Mouse (Mus musculus): ENCODE data around the gene Inppl1.

Gene Inppl1

DNA sequence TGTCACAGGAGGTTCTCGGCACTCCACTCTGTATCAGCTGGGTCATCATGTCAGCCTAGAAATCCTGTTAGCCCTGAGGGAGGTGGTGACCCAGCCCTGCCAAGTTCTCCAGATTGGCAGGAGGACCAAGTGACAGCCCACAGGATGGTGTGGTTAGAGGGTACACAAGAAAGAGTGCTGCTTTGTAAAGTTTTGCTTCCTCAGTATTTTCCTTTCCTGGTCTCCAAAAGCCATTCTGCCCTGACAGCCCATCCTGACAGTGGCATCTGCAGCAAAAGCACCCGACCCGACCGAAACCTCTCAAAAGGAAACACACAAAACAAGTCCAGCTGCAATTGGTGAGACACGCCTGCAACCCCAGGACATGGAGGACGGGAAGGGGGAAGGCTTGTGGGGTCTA is 6.2 kb upstream of the Inppl1 start:
- no peak for DNase-seq (ENCODE audit: low spot score in 2 of 2)

DNA sequence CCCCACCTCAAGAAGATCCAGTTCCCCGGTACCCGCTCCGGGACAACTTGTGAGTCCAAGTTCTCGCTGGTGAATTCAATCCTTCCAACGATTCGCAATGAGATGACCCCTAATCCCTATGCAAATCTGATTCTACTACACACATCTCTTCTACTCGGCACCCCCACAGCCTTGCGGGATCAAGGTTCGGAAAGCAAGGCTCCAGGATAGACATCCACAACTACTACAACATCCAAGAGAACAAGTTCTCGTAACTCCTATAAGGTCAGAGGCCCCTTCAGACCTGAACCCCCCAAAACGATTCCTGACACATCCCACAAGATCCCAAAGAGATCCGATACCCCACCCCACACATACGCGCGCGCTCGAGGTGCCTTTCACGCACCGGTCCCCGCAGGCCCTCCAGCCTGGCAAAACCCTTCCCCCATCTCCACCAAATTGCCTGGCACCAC is 849 bp downstream of the Inppl1 start:
- DNase-seq (ENCODE audit: low spot score in 2 of 2): peak in 1 of 2 experiments; percentile 25

DNA sequence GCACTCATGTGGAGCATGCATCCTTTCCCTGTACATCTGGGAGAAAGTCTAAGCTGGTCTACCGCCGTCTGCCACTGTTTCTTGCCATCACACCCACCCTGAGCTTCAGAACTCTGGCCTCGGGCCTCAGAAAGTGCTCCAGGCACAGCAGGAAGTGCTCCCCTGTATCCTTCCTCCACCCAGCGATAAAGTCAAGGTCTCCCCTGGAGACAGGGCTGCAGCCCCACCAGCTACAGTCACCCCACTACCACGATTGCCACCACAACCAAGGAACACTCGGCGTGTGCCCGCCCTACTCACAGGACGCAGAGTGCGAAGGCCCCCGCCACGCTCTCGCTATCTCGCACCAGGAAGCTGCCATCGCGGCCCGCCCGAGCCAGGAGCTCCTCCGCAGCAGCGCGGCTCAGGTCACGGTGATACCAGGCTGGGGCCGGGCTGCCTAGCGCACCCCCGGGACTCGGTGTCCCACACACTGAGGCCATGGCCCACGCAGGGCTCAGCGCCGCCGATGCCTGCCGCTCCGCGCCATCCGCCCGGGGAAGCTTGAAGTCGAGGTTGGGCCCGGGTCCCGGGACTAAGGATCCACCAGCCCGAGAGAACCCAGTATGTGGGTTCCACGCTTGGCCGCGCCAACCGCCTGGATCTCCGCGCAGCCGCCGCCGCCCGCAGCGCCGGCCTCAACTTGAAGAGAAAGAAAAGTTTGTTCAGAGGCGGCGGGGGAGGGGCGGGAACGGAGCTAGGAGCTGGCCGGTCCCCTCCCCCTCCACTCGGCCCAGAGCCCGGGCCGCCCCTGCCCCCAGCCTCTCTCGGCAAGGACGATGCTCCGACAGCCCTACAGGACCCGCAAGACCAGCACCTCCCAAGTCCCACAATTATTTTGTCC is 1.5 kb downstream of the Inppl1 start:
- DNase-seq (ENCODE audit: low spot score in 2 of 2): peak; percentile 19 to 50

GRCm38 (mm10) chr7:101835457-101836109 is 2.4 kb downstream of the Inppl1 start:
- DNase-seq (ENCODE audit: low spot score in 2 of 2): peak in 1 of 2 experiments; percentile 27

DNA sequence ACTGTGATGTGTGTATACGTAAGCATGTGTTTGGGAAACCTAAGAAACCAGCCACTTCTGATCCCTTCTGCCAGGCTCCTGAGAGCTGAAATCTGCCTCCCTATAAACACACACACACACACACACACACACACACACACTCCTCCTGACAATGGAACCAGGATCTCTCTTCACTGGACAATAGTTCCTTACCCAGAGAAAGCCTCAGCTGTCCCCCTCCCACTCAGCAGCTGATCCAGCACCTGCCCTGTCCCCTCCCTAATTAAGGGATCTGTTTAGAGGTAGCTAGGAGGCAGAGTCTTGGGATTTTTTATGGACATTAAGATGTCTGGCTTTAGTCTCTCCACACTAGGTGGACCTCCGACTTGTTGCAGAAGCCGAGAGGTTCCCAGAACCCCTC is 3.1 kb downstream of the Inppl1 start:
- DNase-seq (ENCODE audit: low spot score in 2 of 2): no peak

DNA sequence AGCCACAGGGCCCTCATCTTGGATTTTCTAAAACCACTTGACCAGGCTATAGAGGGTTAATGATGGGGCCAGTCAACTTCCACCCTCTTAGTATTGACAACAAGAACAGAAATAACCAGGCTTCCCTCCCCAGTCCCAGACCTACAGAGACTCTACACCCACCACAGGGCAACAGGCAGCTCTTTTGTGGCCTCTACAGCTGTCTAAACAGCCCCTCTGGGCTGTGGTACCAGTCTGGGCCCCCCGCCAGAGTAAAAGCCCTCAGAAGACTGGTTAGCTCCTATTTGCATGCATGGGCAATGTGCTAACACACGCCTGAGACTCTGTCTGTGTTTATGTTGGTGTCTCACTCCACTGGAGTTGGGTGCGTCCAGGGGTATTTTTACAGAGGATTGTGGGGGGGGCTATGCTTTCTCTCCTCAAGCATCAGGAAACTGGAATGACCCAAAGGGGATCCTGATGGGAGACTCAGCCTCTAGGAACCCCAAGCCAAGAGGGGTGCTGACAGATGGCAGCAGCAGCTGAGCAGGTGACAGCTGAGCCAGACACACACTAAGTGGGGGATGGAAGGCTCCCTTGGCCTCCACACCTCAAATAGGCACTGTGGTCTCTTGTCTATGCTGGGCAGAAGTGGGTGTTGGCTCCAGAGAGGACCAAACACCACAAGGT is 4.0 kb downstream of the Inppl1 start:
- no peak for DNase-seq (ENCODE audit: low spot score in 2 of 2)

DNA sequence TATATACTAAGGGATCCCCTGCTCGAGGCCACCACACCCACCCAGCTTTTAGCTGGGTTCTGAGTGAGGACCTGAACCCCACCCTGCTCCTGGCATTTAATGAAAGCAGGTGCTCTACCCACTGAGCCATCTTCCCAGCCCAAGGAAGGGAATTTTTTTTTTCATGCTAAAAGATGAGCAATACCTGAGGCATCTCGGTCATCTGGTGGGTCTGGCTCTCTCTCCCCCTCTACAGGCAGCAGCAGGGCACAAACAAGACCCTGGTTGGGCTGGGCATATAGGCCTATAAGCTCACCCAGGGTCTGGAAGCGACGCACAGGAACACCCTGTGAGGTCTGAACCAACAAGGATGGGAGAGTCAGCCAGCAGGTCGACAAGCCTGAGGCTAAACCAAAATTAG is 4.7 kb downstream of the Inppl1 start:
- no peak for DNase-seq (ENCODE audit: low spot score in 2 of 2)

- DNase-seq (ENCODE audit: low spot score in 2 of 2): no peak
These were observed 5.7 kb downstream of the Inppl1 start for GRCm38 (mm10) chr7:101832372-101832771.

DNA sequence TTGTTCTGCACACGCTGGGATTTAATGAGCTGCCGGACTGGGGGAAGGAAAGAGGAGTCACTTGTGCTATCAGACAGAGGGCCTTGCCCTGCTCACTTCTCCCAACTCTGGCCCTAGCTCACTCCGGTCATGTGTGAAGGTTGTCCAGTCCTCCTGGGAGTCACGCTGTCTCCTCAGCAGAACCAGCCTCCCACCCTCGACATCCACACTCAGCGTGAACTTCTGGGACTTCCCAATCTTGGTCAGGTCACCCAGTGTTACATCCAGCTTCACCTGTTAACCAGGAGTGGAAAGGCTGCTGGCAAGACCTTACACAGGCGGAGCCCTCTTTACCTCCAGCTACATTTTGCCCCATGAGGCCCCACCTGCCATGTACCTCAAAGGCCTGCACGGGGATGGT is 6.6 kb downstream of the Inppl1 start:
- no peak for DNase-seq (ENCODE audit: low spot score in 2 of 2)

DNA sequence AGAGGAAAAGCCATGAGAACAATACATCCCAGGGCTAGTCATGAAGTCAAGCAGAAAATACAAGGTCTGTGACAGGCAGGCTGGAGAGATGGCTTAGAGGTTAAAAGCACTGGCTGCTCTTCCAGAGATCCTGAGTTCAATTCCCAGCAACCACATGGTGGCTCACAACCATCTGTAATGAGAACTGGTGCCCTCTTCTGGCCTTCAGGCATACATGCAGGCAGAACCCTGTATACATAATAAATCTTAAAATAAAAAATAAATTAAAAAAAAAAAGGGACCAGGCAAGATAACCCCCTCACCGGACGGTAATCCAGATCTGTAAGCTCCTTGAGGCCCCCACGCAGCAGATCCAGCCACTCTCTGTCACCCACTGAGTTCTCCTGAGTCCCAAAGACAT is 7.7 kb downstream of the Inppl1 start:
- DNase-seq (ENCODE audit: low spot score in 2 of 2): no peak

DNA sequence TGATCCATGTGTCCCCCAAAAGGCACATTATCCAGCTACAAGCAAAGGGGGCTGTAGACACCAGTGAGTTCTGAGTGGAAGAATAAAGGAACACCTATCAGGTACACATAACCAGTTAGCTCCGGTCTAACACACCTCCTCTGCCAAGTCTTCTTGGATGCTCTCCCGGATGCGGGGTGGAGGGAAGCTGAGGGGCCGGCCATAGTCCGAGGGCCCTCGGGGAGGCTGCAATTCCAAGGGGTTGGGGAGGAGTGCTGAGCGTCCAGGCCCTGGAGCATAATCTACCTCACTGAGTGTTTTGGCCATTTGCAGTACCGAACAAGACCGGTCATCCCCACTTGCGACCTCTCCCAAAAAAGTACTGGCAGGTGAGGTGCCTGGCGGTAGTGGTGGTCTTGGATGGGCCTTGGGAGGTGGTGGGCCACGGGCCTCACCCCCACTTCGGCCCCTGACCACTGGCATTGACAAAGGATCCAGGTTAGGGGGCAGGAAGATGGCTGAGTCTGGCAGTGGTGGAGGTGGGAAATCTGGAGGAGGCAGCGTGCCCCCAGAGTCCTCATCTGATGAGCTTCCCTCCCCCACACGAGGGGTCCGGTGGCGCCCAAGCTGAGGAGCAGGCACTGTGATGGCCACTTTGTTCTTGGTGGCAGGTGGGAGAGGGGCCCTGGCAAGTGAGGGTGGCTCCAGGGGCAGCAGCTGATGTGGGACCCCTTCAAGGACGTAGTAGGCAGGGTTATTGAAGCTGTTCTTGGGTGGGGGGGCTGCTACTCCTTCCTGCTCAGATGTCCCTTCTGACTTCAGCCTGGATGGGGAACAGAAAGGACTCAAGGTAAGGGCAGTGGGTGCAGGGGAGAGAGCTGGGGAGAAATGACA is 14.0 kb downstream of the Inppl1 start:
- DNase-seq (ENCODE audit: low spot score in 2 of 2): no peak

DNA sequence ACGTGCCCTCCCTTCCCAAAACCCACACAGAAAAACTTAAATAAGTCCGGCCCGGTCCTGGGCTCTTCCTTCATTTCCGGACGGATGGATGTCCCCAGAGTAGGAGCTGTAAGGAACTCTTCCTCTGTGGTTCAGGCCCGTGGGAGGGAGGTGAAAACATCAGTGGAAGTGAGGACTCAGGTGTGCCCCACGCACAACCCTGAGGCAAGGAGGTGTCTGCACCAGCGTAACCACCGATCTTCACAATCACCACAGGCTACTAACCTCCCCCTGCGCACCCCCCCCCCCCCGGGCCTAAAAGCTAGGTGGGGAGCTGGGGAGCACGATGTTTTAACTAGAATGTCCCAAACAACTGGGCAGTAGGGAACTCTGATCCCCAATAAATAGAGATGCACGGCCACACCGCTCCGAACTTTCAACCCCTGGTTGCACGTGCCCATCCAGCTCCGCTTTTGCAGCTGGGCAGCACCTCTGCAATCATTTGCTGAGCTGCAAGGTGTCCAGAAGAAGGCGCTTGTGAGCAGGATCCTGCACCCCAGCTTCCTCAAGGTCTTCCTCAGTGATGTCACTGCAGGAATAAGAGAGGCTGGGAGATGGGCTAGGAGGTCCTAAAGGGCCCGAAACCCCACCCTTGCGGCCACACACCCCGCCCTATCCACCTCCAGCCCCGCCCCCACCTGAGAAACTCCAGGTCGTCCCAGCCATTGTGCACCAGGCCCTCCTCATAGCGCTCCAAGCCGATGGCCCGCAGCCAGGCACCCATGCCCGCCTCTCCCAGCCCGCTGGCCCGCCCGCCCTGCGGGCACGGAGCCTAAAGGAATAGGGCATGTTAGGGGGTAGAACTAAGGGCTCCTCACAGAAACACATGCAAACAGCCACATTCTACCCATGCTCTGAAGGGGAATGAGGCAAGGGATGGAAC is 14.9 kb downstream of the Inppl1 start:
- no peak for DNase-seq (ENCODE audit: low spot score in 2 of 2)

GRCm38 (mm10) chr7:101821571-101822501 is 16.2 kb downstream of the Inppl1 start:
- no peak for DNase-seq (ENCODE audit: low spot score in 2 of 2)

- no peak for DNase-seq (ENCODE audit: low spot score in 2 of 2)
These were observed 17.6 kb downstream of the Inppl1 start for GRCm38 (mm10) chr7:101820295-101821030.

GRCm38 (mm10) chr7:101817861-101818401 is 20.1 kb downstream of the Inppl1 start, which contains the start of gene Phox2a:
Phox2a (plus strand) TSS chr7:101818313.
- DNase-seq (ENCODE audit: low spot score in 2 of 2): no peak

DNA sequence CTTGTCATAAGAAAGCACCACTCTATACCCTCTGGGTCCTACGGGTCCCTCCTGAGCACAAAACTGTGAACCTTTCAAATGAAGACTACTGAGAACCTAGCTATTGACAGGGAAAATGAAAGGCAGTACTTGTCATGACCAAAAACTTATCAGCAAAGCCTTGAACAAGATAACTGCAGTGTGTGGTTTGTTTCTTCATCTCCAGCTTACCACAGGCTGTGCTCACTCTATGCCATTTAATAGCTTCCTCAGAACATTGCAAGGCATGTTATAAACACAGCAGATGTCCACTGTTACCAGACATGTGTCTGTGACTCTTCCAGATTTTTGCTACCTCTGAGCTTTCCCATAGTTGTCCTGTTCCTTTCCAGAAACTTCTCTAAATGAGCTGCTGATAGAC is 61.0 kb downstream of the Inppl1 start:
- no peak for DNase-seq (ENCODE audit: low spot score in 2 of 2)

DNA sequence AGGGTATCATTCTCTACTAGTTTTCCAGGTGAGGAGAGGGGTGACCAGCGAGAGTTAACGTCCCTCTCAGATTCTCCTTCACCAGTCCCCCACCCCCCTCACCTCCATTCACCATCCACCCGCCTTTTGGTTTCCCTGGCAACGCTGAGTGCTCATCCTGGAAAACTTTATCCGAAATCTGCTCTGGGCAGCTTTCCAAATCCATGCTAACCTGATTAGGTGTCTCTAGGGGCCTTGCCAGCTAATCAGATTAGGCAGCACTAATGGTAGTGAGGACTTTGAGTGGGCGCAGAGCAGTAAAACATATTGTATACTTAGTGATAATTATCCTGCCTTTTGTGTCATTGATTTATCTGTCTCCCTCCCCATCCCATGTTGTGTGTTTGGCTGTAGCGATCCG is 65.3 kb downstream of the Inppl1 start:
- peak in 1 of 2 experiments; percentile 64 for DNase-seq (ENCODE audit: low spot score in 2 of 2)

Measured in right cerebral cortex, adult 2 months (tissue).